9 mouse cellular contexts compared by ENCODE assay signal in the genomic region with DNA sequence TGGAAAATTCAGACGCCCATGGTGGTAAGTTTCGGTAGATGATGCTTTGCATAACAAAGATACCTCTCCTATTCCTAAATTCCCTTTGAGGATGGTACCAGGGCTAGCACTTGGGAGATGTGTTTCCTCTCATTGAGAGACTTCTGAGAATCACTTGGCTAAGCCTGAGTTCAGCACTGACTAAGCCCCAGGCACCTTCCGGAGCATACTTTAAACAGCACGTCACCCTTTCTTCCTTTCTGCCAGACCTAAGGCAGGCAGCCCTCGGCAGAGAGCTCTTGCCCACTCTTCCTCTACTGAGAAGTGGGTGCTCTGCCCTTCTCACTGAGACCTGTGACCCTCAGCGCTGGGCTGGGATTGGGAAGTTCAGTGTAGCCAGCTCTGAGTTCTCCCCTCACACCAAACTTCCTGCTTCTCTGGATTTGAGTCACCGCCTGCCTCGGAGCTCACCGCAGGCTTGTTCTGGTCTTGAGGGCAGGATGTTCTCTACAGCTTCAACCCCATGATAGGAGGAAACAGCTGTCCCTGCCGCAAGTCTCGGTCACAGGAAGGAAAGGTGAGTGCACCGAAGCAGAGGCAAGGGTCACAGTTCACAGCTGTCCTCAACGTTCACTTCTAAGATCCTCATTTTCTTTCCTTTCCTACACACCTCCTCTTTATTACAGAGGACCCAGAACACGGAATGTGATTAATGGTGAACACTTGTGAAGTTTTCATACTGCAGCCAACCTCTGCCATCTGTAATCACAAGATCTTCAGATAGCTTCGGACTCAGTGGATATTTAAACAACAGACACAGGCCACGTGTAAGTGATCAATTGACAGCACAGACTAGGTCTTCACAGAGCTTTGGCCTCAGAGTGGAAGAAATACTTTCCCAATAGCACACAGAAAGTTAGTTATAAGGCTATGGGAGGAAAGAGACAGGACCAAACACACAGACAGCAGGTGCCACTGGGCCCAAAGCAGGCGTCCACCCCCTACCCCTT. TPM values are rescaled to one million over a fixed set of nuclear protein-coding genes. Genes with fewer than 3 reads are reported as not detected.
DNase-seq lines count a peak whose midpoint lies in the region.
"Had no signal": no experiment of that assay in that cellular context is flagged by ENCODE, and none has a peak within 500 bp of the region (broad histone marks: within the 10 kb centered on the region; RNA-seq: fewer than 3 reads in every experiment).

No protein-coding gene starts in this region.

- peak; percentile 45 for DNase-seq in adrenal gland, postnatal 14 days
- DNase-seq in adrenal gland, postnatal 25 days, result no peak
- peak; percentile 22 for DNase-seq in kidney, adult 11 months
- DNase-seq in lung, postnatal 14 days, result peak; percentile 24
- peak; percentile 92 for DNase-seq in thymus, postnatal 0 days (ENCODE audit: low spot score)
- DNase-seq in ovary, postnatal 36 days (ENCODE audit: low spot score), result no peak
- DNase-seq in adipocyte (ENCODE audit: low spot score), result no peak
- DNase-seq in cerebellum, adult 8-10 months, result no peak

RNA-seq across cellular contexts. Expression of gene AA467197, which starts 15.6 kb away (rescaled TPM):
- total RNA-seq in adrenal gland, postnatal 14 days (2021), result 0.48 and 0.83 TPM in 2 replicates
- 0.70 TPM in 1 of 2 replicates, not detected in the other for total RNA-seq in adrenal gland, postnatal 25 days (2021)
- polyA plus RNA-seq in thymus, postnatal 0 days (2015; fragmentation: Nextera tagmentation; extraction: Ambion mirVana), result 25.3 and 27.2 TPM in 2 replicates
- polyA plus RNA-seq: embryonic facial prominence, embryonic 13.5 days had no signal

RNA-seq across cellular contexts. Expression of gene Gatm, which starts 41.3 kb away (rescaled TPM):
- 5.2 and 5.6 TPM in 2 replicates for total RNA-seq in adrenal gland, postnatal 14 days (2021)
- 2.0 and 5.0 TPM in 2 replicates for total RNA-seq in adrenal gland, postnatal 25 days (2021)
- 6.3 and 7.4 TPM in 2 replicates for polyA plus RNA-seq in thymus, postnatal 0 days (2015; fragmentation: Nextera tagmentation; extraction: Ambion mirVana)

RNA-seq across cellular contexts. Expression of gene Slc30a4, which starts 50.1 kb away (rescaled TPM):
- total RNA-seq in adrenal gland, postnatal 14 days (2021), result 25.2 and 25.5 TPM in 2 replicates
- total RNA-seq in adrenal gland, postnatal 25 days (2021), result 30.5 and 34.2 TPM in 2 replicates
- polyA plus RNA-seq in thymus, postnatal 0 days (2015; fragmentation: Nextera tagmentation; extraction: Ambion mirVana), result 5.9 and 6.2 TPM in 2 replicates

Comparison
In these comparisons a context has a peak if more than half of its experiments do, and no peak if none do; other contexts are left out.
1. DNase-seq: peak in adrenal gland, postnatal 14 days (single experiment), kidney, adult 11 months (single experiment), lung, postnatal 14 days (single experiment) and thymus, postnatal 0 days (single experiment); none in adrenal gland, postnatal 25 days (single experiment), ovary, postnatal 36 days (single experiment), adipocyte (single experiment) and cerebellum, adult 8-10 months (single experiment).